Mouse (Mus musculus): ENCODE results near the gene Lcat. TPM values are rescaled to one million over a fixed set of nuclear protein-coding genes. Genes with fewer than 3 reads are reported as not detected.
"Not testable (repeated sequence)": the region's sequence is repeated elsewhere in the genome, so short reads cannot be mapped to it uniquely, and the experiment has no call there.

Lcat gene
- 24.7 and 26.5 TPM in 2 replicates for total RNA-seq (2014; rRNA removed)
- polyA plus RNA-seq (2015; fragmentation: Nextera tagmentation; extraction: Ambion mirVana) = 13.0 and 16.8 TPM in 2 replicates

GRCm38 (mm10) chr8:105943321-105943739 is at the start of gene Lcat:
Gene Lcat, minus strand, starts transcription at chr8:105943382.
- DNase-seq (ENCODE audit: low spot score) = peak; percentile 73
- no peaks in the 10 kb centered on the region; the same call in 1 of the 2 replicates for H3K36me3 ChIP-seq (ENCODE audit: insufficient read depth, low read length)
- peak within 1 kb of the TSS; percentile 73 for H3K27ac ChIP-seq
- H3K9me3 ChIP-seq (ENCODE audit: low read length) = no peaks in the 10 kb centered on the region
- H3K9ac ChIP-seq (replicated peaks; ENCODE audit: low read length) = no peak within 1 kb of the TSS
- TF ChIP-seq CTCF (IDR thresholded peaks at IDR 0.05; ENCODE audit: low read depth) = no peak
- H3K27me3 ChIP-seq (ENCODE audit: insufficient read depth, low read length) = no peaks in the 10 kb centered on the region
- 28% methylated on average over 7 of the region's 8 CpGs for WGBS
- peak; percentile 88 for ATAC-seq
- no peaks in the 10 kb centered on the region for H3K4me1 ChIP-seq (ENCODE audit: insufficient read depth, low read length)
- no peak within 1 kb of the TSS for H3K4me2 ChIP-seq (ENCODE audit: low read depth, low read length)
- no peak within 1 kb of the TSS for H3K4me3 ChIP-seq (ENCODE audit: low read length)

- no peak for ATAC-seq
- 74% methylated on average over 4 of the region's 5 CpGs for WGBS
- H3K36me3 ChIP-seq (ENCODE audit: insufficient read depth, low read length) = no peaks in the 10 kb centered on the region
Observed at GRCm38 (mm10) chr8:105992499-105992898, 49.3 kb upstream of the Lcat start.

GRCm38 (mm10) chr8:105991546-105991945 is 48.4 kb upstream of the Lcat start:
- DNase-seq (ENCODE audit: low spot score) (no peak), ATAC-seq (no peak)
- Histone ChIP-seq H3K36me3 (ENCODE audit: insufficient read depth, low read length) (no peaks in the 10 kb centered on the region), H3K9ac (replicated peaks; ENCODE audit: low read length) (no peak overlapping the region), H3K4me2 (ENCODE audit: low read depth, low read length) (no peak overlapping the region), H3K4me3 (ENCODE audit: low read length) (no peak overlapping the region), H3K27me3 (ENCODE audit: insufficient read depth, low read length) (no peaks in the 10 kb centered on the region), H3K27ac (no peak overlapping the region), H3K9me3 (ENCODE audit: low read length) (no peaks in the 10 kb centered on the region), H3K4me1 (ENCODE audit: insufficient read depth, low read length) (no peaks in the 10 kb centered on the region)
- no peak for TF ChIP-seq CTCF (IDR thresholded peaks at IDR 0.05; ENCODE audit: low read depth)
- 87% methylated on average over 2 of the region's 2 CpGs for WGBS

More at GRCm38 (mm10) chr8:105992499-105992898, 49.3 kb upstream of the Lcat start:
- no peak for DNase-seq (ENCODE audit: low spot score)
- Histone ChIP-seq H3K9me3 (ENCODE audit: low read length) (no peaks in the 10 kb centered on the region), H3K27ac (no peak overlapping the region), H3K4me2 (ENCODE audit: low read depth, low read length) (no peak overlapping the region), H3K4me3 (ENCODE audit: low read length) (no peak overlapping the region), H3K9ac (replicated peaks; ENCODE audit: low read length) (no peak overlapping the region), H3K4me1 (ENCODE audit: insufficient read depth, low read length) (no peaks in the 10 kb centered on the region), H3K27me3 (ENCODE audit: insufficient read depth, low read length) (no peaks in the 10 kb centered on the region)
- TF ChIP-seq CTCF (IDR thresholded peaks at IDR 0.05; ENCODE audit: low read depth) = no peak

- 10% methylated on average over 15 of the region's 15 CpGs for WGBS
- H3K4me3 ChIP-seq (ENCODE audit: low read length) = no peak within 1 kb of the TSS
- no peak within 1 kb of the TSS for H3K27ac ChIP-seq
- no peaks in the 10 kb centered on the region for H3K36me3 ChIP-seq (ENCODE audit: insufficient read depth, low read length)
- peak; percentile 90 for TF ChIP-seq CTCF (IDR thresholded peaks at IDR 0.05; ENCODE audit: low read depth)
- no peaks in the 10 kb centered on the region for H3K9me3 ChIP-seq (ENCODE audit: low read length)
- no peaks in the 10 kb centered on the region for H3K4me1 ChIP-seq (ENCODE audit: insufficient read depth, low read length)
- peak; percentile 78 for ATAC-seq
- H3K27me3 ChIP-seq (ENCODE audit: insufficient read depth, low read length) = no peaks in the 10 kb centered on the region
- H3K9ac ChIP-seq (replicated peaks; ENCODE audit: low read length) = no peak within 1 kb of the TSS
- DNase-seq (ENCODE audit: low spot score) = peak; percentile 86
- H3K4me2 ChIP-seq (ENCODE audit: low read depth, low read length) = no peak within 1 kb of the TSS
Observed at GRCm38 (mm10) chr8:105990856-105991387, 47.7 kb upstream of the Lcat start, which contains the start of gene Dus2. Gene Dus2, plus strand, starts transcription at chr8:105991337.

- Histone ChIP-seq H3K9me3 (ENCODE audit: low read length) (no peaks in the 10 kb centered on the region), H3K27me3 (ENCODE audit: insufficient read depth, low read length) (no peaks in the 10 kb centered on the region), H3K4me1 (ENCODE audit: insufficient read depth, low read length) (no peaks in the 10 kb centered on the region), H3K9ac (replicated peaks; ENCODE audit: low read length) (no peak overlapping the region), H3K4me3 (ENCODE audit: low read length) (no peak overlapping the region), H3K27ac (no peak overlapping the region), H3K4me2 (ENCODE audit: low read depth, low read length) (no peak overlapping the region), H3K36me3 (ENCODE audit: insufficient read depth, low read length) (no peaks in the 10 kb centered on the region)
- DNase-seq (ENCODE audit: low spot score) = no peak
- WGBS = 76% methylated on average over 11 of the region's 11 CpGs
- no peak for ATAC-seq
- no peak for TF ChIP-seq CTCF (IDR thresholded peaks at IDR 0.05; ENCODE audit: low read depth)
Observed at GRCm38 (mm10) chr8:105988546-105988945, 45.4 kb upstream of the Lcat start.

- H3K36me3 ChIP-seq (ENCODE audit: insufficient read depth, low read length); H3K4me2 ChIP-seq (ENCODE audit: low read depth, low read length); ATAC-seq; DNase-seq (ENCODE audit: low spot score); H3K9ac ChIP-seq (replicated peaks; ENCODE audit: low read length); H3K9me3 ChIP-seq (ENCODE audit: low read length); H3K27me3 ChIP-seq (ENCODE audit: insufficient read depth, low read length); H3K4me3 ChIP-seq (ENCODE audit: low read length); H3K27ac ChIP-seq; H3K4me1 ChIP-seq (ENCODE audit: insufficient read depth, low read length): not testable (repeated sequence)
- 81% methylated on average over 11 of the region's 11 CpGs for WGBS
Observed at GRCm38 (mm10) chr8:105983406-105983805, 40.2 kb upstream of the Lcat start.

GRCm38 (mm10) chr8:105981146-105981545 is 38.0 kb upstream of the Lcat start:
- Histone ChIP-seq H3K36me3 (ENCODE audit: insufficient read depth, low read length) (no peaks in the 10 kb centered on the region), H3K4me1 (ENCODE audit: insufficient read depth, low read length) (no peaks in the 10 kb centered on the region), H3K27ac (no peak overlapping the region), H3K27me3 (ENCODE audit: insufficient read depth, low read length) (no peaks in the 10 kb centered on the region), H3K9me3 (ENCODE audit: low read length) (no peaks in the 10 kb centered on the region), H3K9ac (replicated peaks; ENCODE audit: low read length) (no peak overlapping the region), H3K4me2 (ENCODE audit: low read depth, low read length) (no peak overlapping the region), H3K4me3 (ENCODE audit: low read length) (no peak overlapping the region)
- WGBS = 93% methylated on average over 1 of the region's 1 CpGs
- ATAC-seq (no peak), DNase-seq (ENCODE audit: low spot score) (no peak)
- no peak for TF ChIP-seq CTCF (IDR thresholded peaks at IDR 0.05; ENCODE audit: low read depth)
